Mouse (Mus musculus): ENCODE measurements around the gene Fmnl1.

- TF ChIP-seq POLR2A (IDR thresholded peaks at IDR 0.05; ENCODE audit: borderline replicate concordance, insufficient read depth, low read length) (no peak), CTCF (IDR thresholded peaks at IDR 0.05; ENCODE audit: borderline replicate concordance, insufficient read depth, low read depth, low read length) (no peak)
These were observed 30.8 kb downstream of the Fmnl1 start for GRCm38 (mm10) chr11:103201664-103202063.

Measured in cerebellum, adult 2 months (tissue).